Mouse (Mus musculus) urinary bladder, postnatal 14 days (tissue): ENCODE data around the gene Zgrf1.

Source experiments
- DNase-seq: peaks from one replicate; pipeline ENCODE4 v3.0.0; 2021; ENCODE audit warnings: low spot score

Zgrf1 gene

DNA sequence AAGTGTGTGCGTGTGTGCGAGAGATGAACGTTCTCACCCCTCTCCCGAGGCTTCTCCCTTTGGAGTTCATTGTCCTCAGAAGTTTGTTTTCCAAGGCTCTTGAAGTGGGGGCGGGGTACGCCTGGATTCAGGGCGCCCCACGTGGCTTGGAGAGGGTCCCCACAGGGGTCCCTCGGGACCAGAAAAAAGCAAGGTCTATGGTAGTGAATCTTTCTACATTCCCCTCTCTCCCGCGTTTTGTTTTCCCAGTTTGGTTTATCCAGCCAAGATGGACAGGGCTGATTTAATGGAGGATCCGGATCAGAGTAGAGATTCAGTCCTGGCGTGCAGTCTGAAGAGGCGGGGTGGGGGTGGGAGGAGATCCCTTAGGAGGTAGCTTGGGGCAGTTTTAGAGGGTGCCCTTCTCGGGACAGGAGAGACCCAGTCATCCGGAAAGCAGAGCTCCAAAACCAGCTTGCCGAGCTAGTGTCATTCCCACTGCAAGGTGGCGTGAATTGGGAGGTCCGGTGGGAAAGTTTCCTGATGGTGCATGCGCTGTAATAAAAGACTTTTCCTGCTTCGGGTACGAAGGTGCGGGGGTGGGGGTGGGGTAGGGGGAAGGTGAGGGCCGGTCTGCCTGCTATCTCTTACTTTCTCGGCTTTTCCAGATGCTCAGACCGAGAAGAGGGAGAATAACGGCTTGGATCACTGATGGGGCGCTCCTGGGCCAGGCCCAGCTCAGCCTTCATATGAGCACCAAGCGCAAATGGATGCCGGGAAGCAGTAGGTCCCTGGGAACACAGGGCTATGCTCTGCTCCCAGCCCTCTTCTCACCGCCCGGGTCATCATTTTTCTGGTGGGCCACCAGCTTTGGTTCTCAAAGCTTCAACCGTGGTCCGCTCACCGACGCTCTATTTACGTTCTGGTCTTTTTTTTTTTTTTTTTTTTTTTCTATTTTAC is 87.7 kb downstream of the Zgrf1 start:
- no peak for DNase-seq

DNA sequence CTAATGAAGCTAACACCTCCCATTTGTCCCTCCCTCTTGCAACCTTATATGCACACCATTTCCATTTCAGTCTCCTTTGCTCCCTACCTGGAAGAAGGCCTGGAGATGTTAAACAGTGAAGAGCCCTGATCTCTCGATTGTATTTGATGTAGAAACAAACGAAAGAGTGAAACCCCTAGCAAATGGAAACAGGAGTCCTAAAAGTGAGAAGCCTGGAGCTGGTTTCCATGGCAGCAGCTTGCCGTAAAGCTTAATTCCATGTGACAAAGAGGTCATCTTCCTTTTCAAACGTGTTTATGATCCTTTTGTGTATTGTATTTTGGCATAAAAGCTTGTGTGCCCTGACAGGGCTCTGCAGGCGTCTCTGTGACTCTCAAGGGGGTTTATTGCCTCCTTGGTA is 88.9 kb downstream of the Zgrf1 start:
- no peak for DNase-seq

DNA sequence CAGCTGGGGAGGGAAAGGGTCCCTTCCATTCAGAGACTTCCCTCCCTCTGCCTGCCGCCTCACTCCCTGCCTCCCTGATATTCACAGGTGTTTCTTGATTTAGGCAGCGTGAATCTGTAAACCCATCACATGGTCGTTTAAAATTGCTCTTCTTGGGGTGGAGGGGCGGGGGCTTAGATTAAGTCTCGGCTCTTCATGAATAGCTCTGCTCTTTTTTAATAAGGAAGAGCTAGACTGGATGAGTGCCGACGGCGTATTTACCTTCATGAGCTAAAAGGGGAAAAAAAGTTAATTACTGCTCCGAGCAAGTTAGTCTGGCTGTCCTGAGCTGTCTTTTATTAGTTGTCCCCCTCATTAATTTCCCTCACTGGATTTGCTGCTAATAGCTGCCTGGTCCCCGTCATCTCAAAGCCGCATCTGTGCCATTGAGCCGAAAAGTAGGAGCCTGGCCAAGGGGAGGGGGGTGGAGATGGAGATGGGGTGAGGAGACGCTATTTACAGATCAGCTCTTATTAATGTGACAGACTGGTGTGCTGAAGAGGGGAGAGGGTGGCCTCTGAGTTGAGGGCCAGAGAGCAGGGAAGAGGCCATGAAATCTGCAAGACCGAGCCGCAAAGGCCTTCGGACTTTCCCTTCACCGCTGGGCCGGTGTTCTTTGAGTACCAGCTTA is 93.0 kb downstream of the Zgrf1 start:
- DNase-seq, result no peak

DNA sequence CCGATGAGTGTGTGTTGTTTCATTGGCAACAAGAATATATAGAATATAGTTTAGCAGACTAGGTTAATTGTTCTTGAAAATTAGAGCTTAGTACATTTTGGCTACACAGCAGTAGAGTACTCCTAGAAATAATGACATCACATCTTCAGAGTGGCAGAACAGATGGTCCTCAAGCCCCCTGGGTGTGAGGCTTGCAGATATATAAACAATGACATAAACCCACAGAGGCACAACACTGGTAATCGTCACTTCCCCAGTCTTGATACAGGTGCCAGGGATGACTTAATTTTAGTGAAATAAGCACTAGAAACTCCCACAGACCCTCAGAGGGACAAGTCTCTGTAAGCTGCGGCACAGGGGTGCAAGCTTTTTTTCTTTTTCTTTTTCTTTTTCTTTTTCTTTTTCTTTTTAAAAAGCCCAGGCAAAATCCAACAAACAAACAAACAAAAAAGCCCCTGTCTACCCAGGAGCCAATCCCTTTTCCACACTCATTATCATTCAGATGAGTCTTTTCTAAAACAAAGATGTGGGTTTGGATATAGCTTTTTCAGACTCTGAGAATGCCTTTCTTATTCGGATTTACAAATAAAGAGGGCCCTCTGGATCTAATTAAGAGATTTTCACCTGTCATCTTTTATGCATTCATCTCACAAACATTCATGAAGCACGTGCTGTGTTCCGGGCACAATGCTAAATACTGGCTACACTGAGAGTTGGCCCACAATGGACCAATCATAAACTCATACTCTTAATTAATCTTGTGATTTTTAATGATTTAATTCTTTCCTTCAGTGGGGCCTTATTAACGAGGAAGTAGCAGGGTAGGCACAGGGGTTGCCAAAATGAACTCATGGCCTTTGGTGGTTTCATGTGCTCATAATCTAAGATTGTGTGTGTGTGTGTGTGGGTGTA is 98.7 kb downstream of the Zgrf1 start:
- no peak for DNase-seq

DNA sequence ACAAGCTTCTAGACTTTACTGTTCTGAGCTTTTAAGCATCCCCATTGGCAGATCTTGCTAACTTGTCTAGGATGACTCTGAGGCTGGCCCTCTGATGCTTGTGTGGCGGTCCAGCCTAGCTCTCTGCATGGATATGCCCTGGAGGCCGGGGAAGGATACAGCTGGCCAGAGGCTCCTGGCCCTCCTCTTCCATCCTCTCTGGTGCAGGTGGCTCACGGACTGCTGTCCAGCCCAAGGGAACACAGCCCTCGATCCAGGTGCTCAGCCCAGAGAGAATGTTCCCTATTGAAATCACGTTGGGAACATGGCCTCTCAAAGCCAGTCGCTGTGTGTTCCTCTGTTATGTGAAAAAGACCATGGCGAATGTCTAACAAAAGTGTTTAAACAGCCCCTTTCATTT is 107.4 kb downstream of the Zgrf1 start:
- DNase-seq, result no peak

DNA sequence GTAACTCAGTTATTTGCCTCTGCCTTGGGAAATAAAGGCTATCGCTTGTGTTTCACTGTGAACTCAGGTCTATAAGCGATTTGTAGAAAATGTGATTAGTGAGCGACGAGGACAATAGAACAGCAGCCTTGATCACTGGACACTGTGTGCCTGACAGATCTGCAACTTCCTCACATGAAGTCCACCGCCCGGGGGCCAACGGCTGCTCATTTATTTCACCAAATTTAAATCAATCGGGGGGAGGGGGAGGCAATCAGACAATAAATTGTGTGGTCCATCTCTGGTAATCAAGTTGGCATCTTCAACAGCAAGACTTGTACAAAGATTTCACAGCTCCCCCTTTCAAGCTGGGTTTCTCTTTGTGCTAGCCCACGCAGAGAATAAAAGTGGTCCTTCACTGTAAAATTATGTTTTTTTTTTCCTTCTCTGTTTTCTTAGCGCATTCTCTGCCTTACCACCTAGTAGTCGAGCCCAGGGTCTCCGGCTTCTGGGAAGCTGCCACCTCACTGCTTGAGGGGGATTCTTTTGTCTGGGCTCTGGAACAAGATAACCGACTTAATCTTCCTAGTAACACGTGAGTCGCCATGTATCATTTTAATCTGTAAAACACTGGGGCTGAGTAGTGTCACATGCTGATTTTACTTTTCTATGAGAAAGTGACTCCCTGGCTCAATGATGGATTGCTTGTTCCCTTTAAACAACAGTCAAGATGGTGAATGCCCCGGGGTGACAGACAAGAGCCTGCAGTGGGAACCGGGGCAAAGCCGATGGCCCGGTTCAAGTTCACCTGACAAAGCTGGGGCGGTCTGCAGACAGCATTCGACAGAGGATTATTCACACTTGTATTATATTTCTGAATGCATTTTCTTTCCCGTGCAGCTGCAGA is 108.6 kb downstream of the Zgrf1 start:
- no peak for DNase-seq
